Mouse (Mus musculus): Measurements from ENCODE around the gene Slc5a6. TPM values are rescaled to one million over a fixed set of nuclear protein-coding genes. Genes with fewer than 3 reads are reported as not detected.

The Slc5a6 gene
- total and polyA plus RNA-seq, 3 experiments = 9.0 to 17.1 (median 10.9) TPM

- Histone ChIP-seq H3K27ac (ENCODE audit: insufficient read depth, low read depth) (no peak overlapping the region), H3K36me3 (replicated peaks in 1 of 2; ENCODE audit: control insufficient read depth in 1 of 2, insufficient read depth in 1 of 2, low read length in 1 of 2) (peaks cover 1 to 18% of the 10 kb centered on the region in 2 experiments), H3K9ac (ENCODE audit: insufficient read depth, low read depth) (no peak overlapping the region), H3K9me3 (replicated peaks; ENCODE audit: low read length) (no peaks in the 10 kb centered on the region), H3K4me1 (ENCODE audit: control insufficient read depth in 1 of 2, insufficient read depth in 2 of 2) (no peaks in the 10 kb centered on the region), H3K79me2 (replicated peaks; ENCODE audit: control insufficient read depth, extremely low read depth, insufficient read depth, poor library complexity, severe bottlenecking) (no peaks in the 10 kb centered on the region), H3K4me3 (replicated peaks in 1 of 3; ENCODE audit: low read depth in 2 of 3, low read length in 2 of 3, poor library complexity in 1 of 3) (no peak overlapping the region), H3K27me3 (replicated peaks) (no peaks in the 10 kb centered on the region), H3K4me2 (ENCODE audit: insufficient read depth, low read depth, poor library complexity, severe bottlenecking) (no peak overlapping the region)
- no peak for DNase-seq (ENCODE audit: extremely low read depth)
- in situ Hi-C loops (cut with MboI; ENCODE audit: low pct_ligation_motif_present, low pct_unique_long_range_greater_than_20kb, low sequenced_read_pairs) = no loop called here
- TF ChIP-seq RAD21 (IDR thresholded peaks at IDR 0.05; ENCODE audit: low read depth, low read length) (no peak), JUND (conservative IDR thresholded peaks at IDR 0.05; ENCODE audit: low read depth, low read length) (no peak), POLR2AphosphoS2 (IDR thresholded peaks at IDR 0.05; ENCODE audit: low read depth, low read length) (no peak), POLR2A (IDR thresholded peaks at IDR 0.05; ENCODE audit: low read depth, low read length) (no peak), NRF1 (IDR thresholded peaks at IDR 0.05; ENCODE audit: low read depth, low read length) (no peak), USF1 (IDR thresholded peaks at IDR 0.05; ENCODE audit: low read depth, low read length) (no peak), PAX5 (IDR thresholded peaks at IDR 0.05; ENCODE audit: low read length) (no peak), MXI1 (IDR thresholded peaks at IDR 0.05; ENCODE audit: low read depth, low read length) (no peak), UBTF (IDR thresholded peaks at IDR 0.05; ENCODE audit: low read depth, low read length) (no peak)
- dilution Hi-C loops (cut with MboI; ENCODE audit: extremely low pct_ligation_motif_present, extremely low pct_unique_long_range_greater_than_20kb, low sequenced_read_pairs) = no loop called here
Measured at GRCm38 (mm10) chr5:31031508-31031907, 17.2 kb downstream of the Slc5a6 start.

GRCm38 (mm10) chr5:31030926-31031325, 17.8 kb downstream of the Slc5a6 start:
- no peak for DNase-seq (ENCODE audit: extremely low read depth)
- H3K27me3 ChIP-seq (replicated peaks) = no peaks in the 10 kb centered on the region
- H3K36me3 ChIP-seq (replicated peaks in 1 of 2; ENCODE audit: control insufficient read depth in 1 of 2, insufficient read depth in 1 of 2, low read length in 1 of 2) = peaks cover 0 to 12% of the 10 kb centered on the region in 2 experiments
- no peaks in the 10 kb centered on the region for H3K4me1 ChIP-seq (ENCODE audit: control insufficient read depth in 1 of 2, insufficient read depth in 2 of 2)
- no peak overlapping the region for H3K4me2 ChIP-seq (ENCODE audit: insufficient read depth, low read depth, poor library complexity, severe bottlenecking)
- H3K4me3 ChIP-seq (replicated peaks in 1 of 3; ENCODE audit: low read depth in 2 of 3, low read length in 2 of 3, poor library complexity in 1 of 3) = no peak overlapping the region
- no peaks in the 10 kb centered on the region for H3K9me3 ChIP-seq (replicated peaks; ENCODE audit: low read length)
- TF ChIP-seq NELFE (IDR thresholded peaks at IDR 0.05; ENCODE audit: low read depth, low read length) (no peak), USF2 (conservative IDR thresholded peaks at IDR 0.05; ENCODE audit: low read depth, low read length) (no peak), E2F4 (IDR thresholded peaks at IDR 0.05; ENCODE audit: insufficient replicate concordance, low read depth, low read length) (no peak)
- in situ Hi-C loops (cut with MboI; ENCODE audit: low pct_ligation_motif_present, low pct_unique_long_range_greater_than_20kb, low sequenced_read_pairs) (no loop called here), dilution Hi-C loops (cut with MboI; ENCODE audit: extremely low pct_ligation_motif_present, extremely low pct_unique_long_range_greater_than_20kb, low sequenced_read_pairs) (no loop called here)
- no peak overlapping the region for H3K9ac ChIP-seq (ENCODE audit: insufficient read depth, low read depth)
- no peaks in the 10 kb centered on the region for H3K79me2 ChIP-seq (replicated peaks; ENCODE audit: control insufficient read depth, extremely low read depth, insufficient read depth, poor library complexity, severe bottlenecking)
- H3K27ac ChIP-seq (ENCODE audit: insufficient read depth, low read depth) = no peak overlapping the region

- H3K9me3 ChIP-seq (replicated peaks; ENCODE audit: low read length) = no peaks in the 10 kb centered on the region
- DNase-seq (ENCODE audit: extremely low read depth) = no peak
- H3K27me3 ChIP-seq (replicated peaks) = no peaks in the 10 kb centered on the region
- in situ Hi-C loops (cut with MboI; ENCODE audit: low pct_ligation_motif_present, low pct_unique_long_range_greater_than_20kb, low sequenced_read_pairs) = no loop called here
- dilution Hi-C loops (cut with MboI; ENCODE audit: extremely low pct_ligation_motif_present, extremely low pct_unique_long_range_greater_than_20kb, low sequenced_read_pairs) = no loop called here
- H3K9ac ChIP-seq (ENCODE audit: insufficient read depth, low read depth) = no peak overlapping the region
- no peaks in the 10 kb centered on the region for H3K79me2 ChIP-seq (replicated peaks; ENCODE audit: control insufficient read depth, extremely low read depth, insufficient read depth, poor library complexity, severe bottlenecking)
- H3K4me2 ChIP-seq (ENCODE audit: insufficient read depth, low read depth, poor library complexity, severe bottlenecking) = no peak overlapping the region
- H3K4me1 ChIP-seq (ENCODE audit: control insufficient read depth in 1 of 2, insufficient read depth in 2 of 2) = 0 out of 4 replicates have a peak, but pooled peaks cover 0 to 2% of the 10 kb centered on the region in 2 experiments
- no peak overlapping the region for H3K4me3 ChIP-seq (replicated peaks in 1 of 3; ENCODE audit: low read depth in 2 of 3, low read length in 2 of 3, poor library complexity in 1 of 3)
- H3K27ac ChIP-seq (ENCODE audit: insufficient read depth, low read depth) = no peak overlapping the region
- TF ChIP-seq MAZ (IDR thresholded peaks at IDR 0.05; ENCODE audit: low read depth, low read length) (no peak), POLR2A (IDR thresholded peaks at IDR 0.05; ENCODE audit: low read depth, low read length) (no peak), GABPA (IDR thresholded peaks at IDR 0.05; ENCODE audit: insufficient replicate concordance, low read depth, low read length) (no peak), CHD1 (IDR thresholded peaks at IDR 0.05; ENCODE audit: low read depth, low read length) (no peak), MEF2A (IDR thresholded peaks at IDR 0.05; ENCODE audit: borderline replicate concordance, low read depth, low read length) (no peak), JUN (IDR thresholded peaks at IDR 0.05; ENCODE audit: insufficient read depth, low read depth, low read length) (no peak), ZC3H11A (IDR thresholded peaks at IDR 0.05; ENCODE audit: low read depth, low read length) (no peak), PAX5 (IDR thresholded peaks at IDR 0.05; ENCODE audit: low read length) (no peak), RAD21 (IDR thresholded peaks at IDR 0.05; ENCODE audit: low read depth, low read length) (no peak), MYC (IDR thresholded peaks at IDR 0.05; ENCODE audit: low read depth, low read length) (no peak)
- H3K36me3 ChIP-seq (replicated peaks in 1 of 2; ENCODE audit: control insufficient read depth in 1 of 2, insufficient read depth in 1 of 2, low read length in 1 of 2) = no peaks in the 10 kb centered on the region
Measured at GRCm38 (mm10) chr5:31024641-31025040, 24.1 kb downstream of the Slc5a6 start.

Data from CH12.LX (cell line).